Mouse (Mus musculus) embryonic fibroblast, embryonic 13.5 days (primary cell): ENCODE measurements around the gene Hoxc10. TPM values are rescaled to one million over a fixed set of nuclear protein-coding genes. Genes with fewer than 3 reads are reported as not detected.

Experiments used
- H3K27ac ChIP-seq: 2 replicates; pipeline ENCODE4 v1.5.1; 2012; ENCODE audit warnings: low read length, control low read depth, inconsistent platforms; ENCODE audit not compliant: insufficient read depth
- H3K4me1 ChIP-seq: 2 replicates; pipeline ENCODE4 v1.6.1; 2011; ENCODE audit warnings: low read length; ENCODE audit not compliant: control insufficient read depth, insufficient read depth
- H3K4me3 ChIP-seq: 2 replicates; pipeline ENCODE4 v1.5.1; 2011; ENCODE audit warnings: mild to moderate bottlenecking, control low read depth, low read length; ENCODE audit not compliant: insufficient read depth
- CTCF ChIP-seq: IDR thresholded peaks from 2 replicates; pipeline ENCODE4 v1.5.1; 2011; ENCODE audit warnings: mild to moderate bottlenecking, control low read depth, low read length, moderate library complexity, borderline replicate concordance; ENCODE audit not compliant: insufficient read depth
- POLR2A ChIP-seq: IDR thresholded peaks from 2 replicates; pipeline ENCODE4 v1.6.1; 2011; ENCODE audit warnings: low read depth, mild to moderate bottlenecking, control low read depth, low read length, moderate library complexity
- polyA plus RNA-seq: library from polyadenylated mRNA; stranded (reverse); fragments of >200 nt; gene quantifications from 2 replicates; pipeline ENCODE4 v1.2.4, GENCODE M21; 2011; ENCODE audit warnings: low read depth; ENCODE audit not compliant: missing spikeins, insufficient read length

Gene Hoxc10
- polyA plus RNA-seq, 1 experiment: 16.6 TPM

GRCm38 (mm10) chr15:102955833-102956640 lies 10.6 kb upstream of the Hoxc10 start:
- Histone ChIP-seq H3K4me1 (no peaks in the 10 kb centered on the region), H3K27ac (no peak overlapping the region), H3K4me3 (no peak overlapping the region; the same call in 1 of the 2 replicates)
- TF ChIP-seq CTCF (no peak), POLR2A (no peak)

- Histone ChIP-seq H3K27ac (no peak overlapping the region), H3K4me3 (no peak overlapping the region), H3K4me1 (no peaks in the 10 kb centered on the region)
- no peak for TF ChIP-seq CTCF
- TF ChIP-seq POLR2A: no peak
Observed at GRCm38 (mm10) chr15:102956906-102957305, 9.7 kb upstream of the Hoxc10 start.

- Histone ChIP-seq H3K4me3 (no peak overlapping the region), H3K4me1 (no peaks in the 10 kb centered on the region), H3K27ac (peak overlapping the region; percentile 41; the same call in 1 of the 2 replicates)
- TF ChIP-seq POLR2A: no peak
- TF ChIP-seq CTCF: no peak
Observed at GRCm38 (mm10) chr15:102959663-102960191, 6.9 kb upstream of the Hoxc10 start.

GRCm38 (mm10) chr15:102961728-102962127 lies 4.9 kb upstream of the Hoxc10 start:
- Histone ChIP-seq H3K27ac (peak overlapping the region; percentile 20; the same call in 1 of the 2 replicates), H3K4me3 (no peak overlapping the region), H3K4me1 (no peaks in the 10 kb centered on the region)
- TF ChIP-seq CTCF (no peak), POLR2A (no peak)

- Histone ChIP-seq H3K4me1 (no peaks in the 10 kb centered on the region), H3K4me3 (peak overlapping the region; percentile 2), H3K27ac (0 out of 2 replicates have a peak overlapping the region, but pooled peaks have one; percentile 14)
- TF ChIP-seq CTCF (no peak), POLR2A (no peak; the same call in 1 of the 2 replicates)
Observed at GRCm38 (mm10) chr15:102962492-102962891, 4.1 kb upstream of the Hoxc10 start.

- Histone ChIP-seq H3K4me1 (no peaks in the 10 kb centered on the region), H3K27ac (no peak overlapping the region), H3K4me3 (no peak overlapping the region; the same call in 1 of the 2 replicates)
- TF ChIP-seq CTCF (no peak), POLR2A (no peak)
Observed at GRCm38 (mm10) chr15:102963259-102963658, 3.3 kb upstream of the Hoxc10 start.

- H3K4me3 ChIP-seq: no peak overlapping the region
- H3K4me1 ChIP-seq: no peaks in the 10 kb centered on the region
- H3K27ac ChIP-seq: 0 out of 2 replicates have a peak overlapping the region, but pooled peaks have one; percentile 31
- TF ChIP-seq POLR2A: no peak
- no peak for TF ChIP-seq CTCF
Observed at GRCm38 (mm10) chr15:102963671-102964640, 2.6 kb upstream of the Hoxc10 start.

GRCm38 (mm10) chr15:102965003-102965891 lies 1.3 kb upstream of the Hoxc10 start:
- Histone ChIP-seq H3K27ac (no peak overlapping the region; the same call in 1 of the 2 replicates), H3K4me3 (no peak overlapping the region), H3K4me1 (no peaks in the 10 kb centered on the region)
- no peak for TF ChIP-seq CTCF
- no peak for TF ChIP-seq POLR2A
